10 mouse cellular contexts compared by ENCODE assay signal in the genomic region with DNA sequence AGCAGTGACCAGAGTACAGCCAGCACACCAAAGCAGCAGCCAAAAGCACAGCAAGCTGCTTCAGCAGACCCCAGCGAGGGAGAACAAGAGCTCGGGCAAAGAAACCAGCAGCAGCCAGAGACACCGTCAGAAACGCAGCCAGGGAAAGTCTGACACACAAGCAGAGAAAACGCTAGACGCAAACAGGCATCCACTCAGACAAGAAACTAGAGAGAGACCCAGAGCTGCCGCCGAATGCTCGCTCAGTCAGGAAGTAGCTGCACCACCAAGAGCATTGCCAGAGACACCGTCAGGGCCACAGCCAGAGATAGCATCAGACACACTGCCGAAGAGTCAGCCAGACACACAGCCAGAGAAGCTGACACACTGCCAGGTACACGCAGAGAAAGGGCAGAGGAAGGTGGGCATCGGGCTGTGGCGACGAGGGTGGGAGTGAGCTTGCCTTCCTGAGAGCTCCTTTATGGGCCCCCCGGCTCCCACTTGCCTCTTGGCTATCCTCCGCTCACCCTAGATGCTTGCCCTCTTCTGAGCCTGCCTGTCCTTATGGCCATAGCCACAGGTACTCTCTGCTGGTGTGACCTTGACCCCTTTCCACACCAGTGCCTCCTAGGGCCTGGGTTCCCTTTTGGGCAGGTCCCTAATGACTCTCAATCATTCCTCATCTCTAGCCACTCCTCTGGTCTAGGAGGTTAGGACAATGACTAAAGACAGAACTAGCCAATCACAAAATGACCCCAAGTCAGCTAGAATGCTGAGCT. TPM values are rescaled to one million over a fixed set of nuclear protein-coding genes. Genes with fewer than 3 reads are reported as not detected.
DNase-seq lines count a peak whose midpoint lies in the region; ATAC-seq and TF ChIP-seq lines count a peak whose summit lies in the region.
"Had no signal": no experiment of that assay in that cellular context is flagged by ENCODE, and none has a peak within 500 bp of the region (broad histone marks: within the 10 kb centered on the region; RNA-seq: fewer than 3 reads in every experiment).

No protein-coding gene starts in this region.

- no peak overlapping the region for H3K4me3 ChIP-seq in heart, embryonic 13.5 days
- H3K4me3 ChIP-seq in heart, adult 2 months = no peak overlapping the region
- no peak overlapping the region for H3K4me3 ChIP-seq in hindbrain, embryonic 14.5 days (replicated peaks; ENCODE audit: low read length)
- H3K4me3 ChIP-seq: liver, embryonic 15.5 days had no signal

- intact Hi-C loops in heart, adult 2 months (cut with DNase I) = no loop called here
- intact Hi-C loops in left cerebral cortex, postnatal 14 days (cut with DNase I) = no loop called here

- peak overlapping the region; percentile 52 for H3K9ac ChIP-seq in heart, embryonic 13.5 days
- H3K9ac ChIP-seq in heart, adult 2 months (ENCODE audit: low read depth, low read length) = no peak overlapping the region
- H3K9ac ChIP-seq in hindbrain, embryonic 14.5 days = 0 out of 2 replicates have a peak overlapping the region, but pooled peaks have one; percentile 22
- H3K9ac ChIP-seq: liver, embryonic 15.5 days had no signal

- H3K36me3 ChIP-seq in heart, embryonic 13.5 days = no peaks in the 10 kb centered on the region
- no peaks in the 10 kb centered on the region for H3K36me3 ChIP-seq in heart, adult 2 months (ENCODE audit: control insufficient read depth, insufficient read depth, low read length)
- H3K36me3 ChIP-seq in hindbrain, embryonic 14.5 days (replicated peaks; ENCODE audit: control insufficient read depth, insufficient read depth) = no peaks in the 10 kb centered on the region
- H3K36me3 ChIP-seq: liver, embryonic 15.5 days had no signal

- H3K4me1 ChIP-seq in heart, embryonic 13.5 days = peaks cover 75% of the 10 kb centered on the region
- H3K4me1 ChIP-seq in heart, adult 2 months (ENCODE audit: control insufficient read depth, insufficient read depth, low read length) = no peaks in the 10 kb centered on the region
- H3K4me1 ChIP-seq in hindbrain, embryonic 14.5 days (replicated peaks; ENCODE audit: control insufficient read depth, insufficient read depth, low read length) = peaks cover 79% of the 10 kb centered on the region
- H3K4me1 ChIP-seq: liver, embryonic 15.5 days had no signal

- no peak for TF ChIP-seq EP300 in heart, adult 2 months (IDR thresholded peaks at IDR 0.05; ENCODE audit: insufficient read depth, low read depth, low read length)

- 31% methylated on average over 17 of the region's 17 CpGs for WGBS in heart, embryonic 13.5 days
- WGBS in heart, adult 2 months = 40% methylated on average over 17 of the region's 17 CpGs
- 66% methylated on average over 17 of the region's 17 CpGs for WGBS in hindbrain, embryonic 14.5 days

- no peak for TF ChIP-seq POLR2A in heart, adult 2 months (IDR thresholded peaks at IDR 0.05; ENCODE audit: insufficient read depth, low read depth, low read length)

- H3K27ac ChIP-seq in heart, embryonic 13.5 days (replicated peaks) = peak overlapping the region; percentile 55
- H3K27ac ChIP-seq in heart, adult 2 months = no peak overlapping the region
- H3K27ac ChIP-seq in hindbrain, embryonic 14.5 days = peak overlapping the region; percentile 63
- H3K27ac ChIP-seq: liver, embryonic 15.5 days had no signal

- no peaks in the 10 kb centered on the region for H3K79me2 ChIP-seq in heart, adult 2 months (replicated peaks; ENCODE audit: control insufficient read depth, insufficient read depth, low read length)

- no peak for TF ChIP-seq CTCF in heart, adult 2 months (IDR thresholded peaks at IDR 0.05)

- H3K27me3 ChIP-seq in heart, embryonic 13.5 days (replicated peaks) = peaks cover 48% of the 10 kb centered on the region
- no peaks in the 10 kb centered on the region for H3K27me3 ChIP-seq in heart, adult 2 months (ENCODE audit: control insufficient read depth, insufficient read depth, low read length)
- H3K27me3 ChIP-seq in hindbrain, embryonic 14.5 days (ENCODE audit: control insufficient read depth, insufficient read depth, low read length) = no peaks in the 10 kb centered on the region

- ATAC-seq in heart, embryonic 13.5 days (ENCODE audit: extremely low read depth, insufficient number of reproducible peaks, low FRiP score, low TSS enrichment) = no peak
- no peak for ATAC-seq in hindbrain, embryonic 14.5 days (ENCODE audit: low FRiP score)

- no peaks in the 10 kb centered on the region for H3K9me3 ChIP-seq in heart, embryonic 13.5 days
- no peaks in the 10 kb centered on the region for H3K9me3 ChIP-seq in hindbrain, embryonic 14.5 days (ENCODE audit: control insufficient read depth, low read length)
- H3K9me3 ChIP-seq: liver, embryonic 15.5 days had no signal

- H3K4me2 ChIP-seq in heart, embryonic 13.5 days = peak overlapping the region; percentile 30
- H3K4me2 ChIP-seq in hindbrain, embryonic 14.5 days (replicated peaks) = no peak overlapping the region
- H3K4me2 ChIP-seq: liver, embryonic 15.5 days had no signal

- no peak for DNase-seq in heart, adult 2 months
- DNase-seq in MN1 (ENCODE audit: low spot score) = peak; percentile 68
- peak; percentile 76 for DNase-seq in cerebellum, adult 9-10 months
- DNase-seq in hindbrain, embryonic 14.5 days (ENCODE audit: low spot score) = no peak
- DNase-seq in urinary bladder, postnatal 25 days (ENCODE audit: low spot score) = no peak
- no peak for DNase-seq in left cerebral cortex, postnatal 14 days (ENCODE audit: low spot score in 2 of 2)
- no peak for DNase-seq in embryo, embryonic 11 days

RNA-seq across cellular contexts. Expression of gene Cntfr, which starts 20.5 kb away (rescaled TPM):
- 2.5 and 3.9 TPM in 2 replicates for polyA plus RNA-seq in heart, embryonic 13.5 days (2015; fragmentation: Nextera tagmentation; extraction: Ambion mirVana)
- total RNA-seq in heart, adult 2 months (2021) = 1 to 10 TPM; 4.1 to 5.4 TPM
- 8.5 and 11.4 TPM in 2 replicates for polyA plus RNA-seq in heart, adult 2 months (2012; rRNA removed)
- polyA plus RNA-seq in hindbrain, embryonic 14.5 days (2014; fragmentation: Nextera tagmentation; extraction: Ambion mirVana) = 19.2 and 21.8 TPM in 2 replicates
- total RNA-seq in left cerebral cortex, postnatal 14 days (2021) = 100 to 1,000 TPM in 1 of 2 experiments, 10 to 100 TPM in 1; 98.6 to 102 TPM
- total RNA-seq: CH12.LX had no signal

RNA-seq across cellular contexts. Expression of gene Il11ra1, which starts 23.4 kb away (rescaled TPM):
- 137 and 146 TPM in 2 replicates for polyA plus RNA-seq in heart, embryonic 13.5 days (2015; fragmentation: Nextera tagmentation; extraction: Ambion mirVana)
- 10 to 100 TPM; 88.2 to 99.3 TPM for total RNA-seq in heart, adult 2 months (2021)
- polyA plus RNA-seq in heart, adult 2 months (2012; rRNA removed) = 79.9 and 108 TPM in 2 replicates
- 39.9 and 40.6 TPM in 2 replicates for polyA plus RNA-seq in hindbrain, embryonic 14.5 days (2014; fragmentation: Nextera tagmentation; extraction: Ambion mirVana)
- total RNA-seq in left cerebral cortex, postnatal 14 days (2021) = 10 to 100 TPM; 28.9 to 32.8 TPM

RNA-seq across cellular contexts. Expression of gene Enho, which starts 36.3 kb away (rescaled TPM):
- 3.9 and 5.6 TPM in 2 replicates for polyA plus RNA-seq in heart, embryonic 13.5 days (2015; fragmentation: Nextera tagmentation; extraction: Ambion mirVana)
- 1 to 10 TPM; 8.1 to 8.3 TPM for total RNA-seq in heart, adult 2 months (2021)
- 20.4 and 22.3 TPM in 2 replicates for polyA plus RNA-seq in heart, adult 2 months (2012; rRNA removed)
- 127 and 130 TPM in 2 replicates for polyA plus RNA-seq in hindbrain, embryonic 14.5 days (2014; fragmentation: Nextera tagmentation; extraction: Ambion mirVana)
- 10 to 100 TPM; 54.7 to 60.3 TPM for total RNA-seq in left cerebral cortex, postnatal 14 days (2021)

RNA-seq across cellular contexts. Expression of gene Rpp25l, which starts 36.9 kb away (rescaled TPM):
- 45.1 and 50.4 TPM in 2 replicates for polyA plus RNA-seq in heart, embryonic 13.5 days (2015; fragmentation: Nextera tagmentation; extraction: Ambion mirVana)
- total RNA-seq in heart, adult 2 months (2021) = 10 to 100 TPM; 30.1 to 32.3 TPM
- polyA plus RNA-seq in heart, adult 2 months (2012; rRNA removed) = 33.2 and 33.8 TPM in 2 replicates
- polyA plus RNA-seq in hindbrain, embryonic 14.5 days (2014; fragmentation: Nextera tagmentation; extraction: Ambion mirVana) = 57.5 and 60.5 TPM in 2 replicates
- total RNA-seq in left cerebral cortex, postnatal 14 days (2021) = 10 to 100 TPM; 30.8 to 31.0 TPM

RNA-seq across cellular contexts. Expression of gene Dctn3, which starts 46.5 kb away (rescaled TPM):
- polyA plus RNA-seq in heart, embryonic 13.5 days (2015; fragmentation: Nextera tagmentation; extraction: Ambion mirVana) = 128 and 139 TPM in 2 replicates
- 10 to 100 TPM; 68.4 to 75.7 TPM for total RNA-seq in heart, adult 2 months (2021)
- polyA plus RNA-seq in heart, adult 2 months (2012; rRNA removed) = 49.1 and 54.3 TPM in 2 replicates
- polyA plus RNA-seq in hindbrain, embryonic 14.5 days (2014; fragmentation: Nextera tagmentation; extraction: Ambion mirVana) = 271 and 274 TPM in 2 replicates
- total RNA-seq in left cerebral cortex, postnatal 14 days (2021) = 100 to 1,000 TPM; 201 to 217 TPM

Comparison
In these comparisons a context has a peak if more than half of its experiments do, and no peak if none do; other contexts are left out.
1. DNase-seq: peak in MN1 (single experiment) and cerebellum, adult 9-10 months (single experiment); none in heart, adult 2 months (0 of 2), hindbrain, embryonic 14.5 days (single experiment), urinary bladder, postnatal 25 days (single experiment), left cerebral cortex, postnatal 14 days (0 of 2) and embryo, embryonic 11 days (single experiment).